Mouse (Mus musculus) olfactory bulb, adult 2 months (tissue): ENCODE data around the gene Vangl1. TPM values are rescaled to one million over a fixed set of nuclear protein-coding genes. Genes with fewer than 3 reads are reported as not detected.

Experiments used
- H3K27ac ChIP-seq: fragments of 200-500 bp; 2 replicates; pipeline ENCODE4 v1.5.1; 2012; ENCODE audit warnings: low read depth, low read length; ENCODE audit not compliant: insufficient read depth
- H3K4me1 ChIP-seq: fragments of 200-500 bp; 2 replicates; pipeline ENCODE4 v1.6.1; 2012; ENCODE audit warnings: low read length; ENCODE audit not compliant: control insufficient read depth, insufficient read depth
- H3K4me3 ChIP-seq: fragments of 200-500 bp; 2 replicates; pipeline ENCODE4 v1.5.1; 2012; ENCODE audit warnings: mild to moderate bottlenecking, low read depth, low read length, moderate library complexity; ENCODE audit not compliant: insufficient read depth
- CTCF ChIP-seq: fragments of 200-500 bp; IDR thresholded peaks from 2 replicates; pipeline ENCODE4 v1.5.1; 2012; ENCODE audit warnings: low read depth, mild to moderate bottlenecking, low read length, moderate library complexity; ENCODE audit not compliant: insufficient read depth
- POLR2A ChIP-seq: fragments of 200-500 bp; IDR thresholded peaks from 2 replicates; pipeline ENCODE4 v1.6.1; 2012; ENCODE audit warnings: mild to moderate bottlenecking, low read depth, low read length, moderate library complexity; ENCODE audit not compliant: insufficient read depth
- WGBS: fragments of 180-500 bp; shearing (Covaris S2); methylation state at CpG from one replicate; pipeline ENCODE4 v1.1.7; 2018; 5-methylcytosine and 5-hydroxymethylcytosine counted together
- polyA plus RNA-seq: library from polyadenylated mRNA; stranded (reverse); fragments of >200 nt; gene quantifications from 2 replicates; pipeline ENCODE4 v1.2.4, GENCODE M21; 2012; ENCODE audit warnings: low replicate concordance; ENCODE audit not compliant: missing spikeins, insufficient read depth, insufficient read length

The Vangl1 gene
- polyA plus RNA-seq, 1 experiment: not detected

- TF ChIP-seq POLR2A: no peak
- no peak for TF ChIP-seq CTCF
- Histone ChIP-seq H3K4me3 (no peak overlapping the region), H3K27ac (no peak overlapping the region), H3K4me1 (peaks cover 21% of the 10 kb centered on the region; the same call in 1 of the 2 replicates)
- 24% methylated on average over 19 of the region's 20 CpGs for WGBS
Measured at GRCm38 (mm10) chr3:102193488-102194290, 10.8 kb downstream of the Vangl1 start.

GRCm38 (mm10) chr3:102192621-102193020, 11.9 kb downstream of the Vangl1 start:
- Histone ChIP-seq H3K27ac (no peak overlapping the region), H3K4me1 (peaks cover 18% of the 10 kb centered on the region; the same call in 1 of the 2 replicates), H3K4me3 (no peak overlapping the region)
- WGBS: 66% methylated on average over 2 of the region's 2 CpGs
- TF ChIP-seq POLR2A (no peak), CTCF (no peak)

- H3K4me1 ChIP-seq: peaks cover 18% of the 10 kb centered on the region; the same call in 1 of the 2 replicates
- no peak overlapping the region for H3K27ac ChIP-seq
- no peak overlapping the region for H3K4me3 ChIP-seq
- no peak for TF ChIP-seq POLR2A
- no peak for TF ChIP-seq CTCF
- 76% methylated on average over 3 of the region's 3 CpGs for WGBS
Measured at GRCm38 (mm10) chr3:102191575-102191974, 12.9 kb downstream of the Vangl1 start.

GRCm38 (mm10) chr3:102190642-102191041, 13.9 kb downstream of the Vangl1 start:
- TF ChIP-seq CTCF: no peak
- TF ChIP-seq POLR2A: no peak
- Histone ChIP-seq H3K4me3 (no peak overlapping the region), H3K4me1 (peaks cover 18% of the 10 kb centered on the region; the same call in 1 of the 2 replicates), H3K27ac (no peak overlapping the region)

- WGBS: 54% methylated on average over 4 of the region's 4 CpGs
- Histone ChIP-seq H3K4me1 (peaks cover 18% of the 10 kb centered on the region; the same call in 1 of the 2 replicates), H3K4me3 (no peak overlapping the region), H3K27ac (no peak overlapping the region)
- TF ChIP-seq POLR2A (no peak), CTCF (no peak)
Measured at GRCm38 (mm10) chr3:102190015-102190414, 14.5 kb downstream of the Vangl1 start.

- H3K27ac ChIP-seq: no peak overlapping the region
- WGBS: 46% methylated on average over 6 of the region's 6 CpGs
- no peak overlapping the region for H3K4me3 ChIP-seq
- H3K4me1 ChIP-seq: peaks cover 11% of the 10 kb centered on the region; the same call in 1 of the 2 replicates
- TF ChIP-seq CTCF (no peak), POLR2A (no peak)
Measured at GRCm38 (mm10) chr3:102188972-102189371, 15.5 kb downstream of the Vangl1 start.

- Histone ChIP-seq H3K4me3 (no peak overlapping the region), H3K27ac (no peak overlapping the region), H3K4me1 (peaks cover 3% of the 10 kb centered on the region; the same call in 1 of the 2 replicates)
- no peak for TF ChIP-seq CTCF
- no peak for TF ChIP-seq POLR2A
- WGBS: 93% methylated on average over 4 of the region's 4 CpGs
Measured at GRCm38 (mm10) chr3:102187401-102187800, 17.1 kb downstream of the Vangl1 start.

- 93% methylated on average over 5 of the region's 5 CpGs for whole genome bisulfite sequencing
- Histone ChIP-seq H3K4me1 (no peaks in the 10 kb centered on the region), H3K27ac (no peak overlapping the region), H3K4me3 (no peak overlapping the region)
- TF ChIP-seq CTCF: no peak
- TF ChIP-seq POLR2A: no peak
Measured at GRCm38 (mm10) chr3:102184721-102185120, 19.8 kb downstream of the Vangl1 start.

- 86% methylated on average over 2 of the region's 2 CpGs for WGBS
- TF ChIP-seq POLR2A (no peak), CTCF (no peak)
- no peaks in the 10 kb centered on the region for H3K4me1 ChIP-seq
- H3K4me3 ChIP-seq: no peak overlapping the region
- H3K27ac ChIP-seq: no peak overlapping the region
Measured at GRCm38 (mm10) chr3:102182601-102183000, 21.9 kb downstream of the Vangl1 start.
